9 mouse cellular contexts compared by ENCODE assay signal in the genomic region with DNA sequence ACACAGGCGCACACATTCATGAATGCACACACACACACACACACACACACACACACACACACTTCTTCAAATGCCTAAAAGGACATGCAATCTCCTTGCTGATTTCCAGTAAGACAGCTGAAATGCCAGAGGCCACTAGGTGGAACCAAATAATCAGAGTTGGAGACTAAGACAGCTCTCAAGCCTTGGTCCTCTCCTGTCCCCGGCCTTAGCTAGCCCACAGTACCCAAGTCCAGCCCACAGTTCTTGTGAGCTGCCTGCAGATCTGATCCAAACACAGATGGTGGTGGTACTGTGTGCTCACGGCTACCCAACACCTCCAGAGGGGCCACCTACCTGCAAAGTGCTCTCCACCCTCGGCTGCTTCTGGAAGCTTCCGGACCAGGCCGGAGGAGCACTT. TPM values are rescaled to one million over a fixed set of nuclear protein-coding genes. Genes with fewer than 3 reads are reported as not detected.
DNase-seq lines count a peak whose midpoint lies in the region; ATAC-seq and TF ChIP-seq lines count a peak whose summit lies in the region.
"Had no signal": no experiment of that assay in that cellular context is flagged by ENCODE, and none has a peak within 500 bp of the region (broad histone marks: within the 10 kb centered on the region; RNA-seq: fewer than 3 reads in every experiment).

No protein-coding gene starts in this region.

- 49% methylated on average over 6 of the region's 6 CpGs for WGBS in cerebellum, adult 2 months
- WGBS in liver, adult 2 months, result 57% methylated on average over 6 of the region's 6 CpGs
- WGBS in neural tube, embryonic 13.5 days, result 58% methylated on average over 6 of the region's 6 CpGs

- intact Hi-C loops in gastrocnemius, adult 2 months (cut with DNase I), result loop anchor here (1.0 kb wide), 2 partner anchors 87 to 196 kb away; no protein-coding TSS in a partner anchor

- no peaks in the 10 kb centered on the region for H3K9me3 ChIP-seq in neural tube, embryonic 13.5 days
- H3K9me3 ChIP-seq: limb, embryonic 15.5 days had no signal

- no peaks in the 10 kb centered on the region for H3K79me2 ChIP-seq in liver, adult 2 months (ENCODE audit: control insufficient read depth, insufficient read depth, low read length)

- no peak overlapping the region for H3K27ac ChIP-seq in cerebellum, adult 2 months (ENCODE audit: insufficient read depth, low read length)
- no peak overlapping the region for H3K27ac ChIP-seq in gastrocnemius, adult 2 months
- H3K27ac ChIP-seq in liver, adult 2 months (replicated peaks; ENCODE audit: insufficient read depth, low read depth, low read length), result no peak overlapping the region
- H3K27ac ChIP-seq in neural tube, embryonic 13.5 days (replicated peaks), result no peak overlapping the region
- H3K27ac ChIP-seq: limb, embryonic 15.5 days had no signal

- H3K4me3 ChIP-seq in cerebellum, adult 2 months (replicated peaks; ENCODE audit: insufficient read depth, low read depth, low read length), result no peak overlapping the region
- no peak overlapping the region for H3K4me3 ChIP-seq in gastrocnemius, adult 2 months
- no peak overlapping the region for H3K4me3 ChIP-seq in liver, adult 2 months (ENCODE audit: insufficient read depth, low read depth, low read length)
- H3K4me3 ChIP-seq in neural tube, embryonic 13.5 days, result no peak overlapping the region
- H3K4me3 ChIP-seq: limb, embryonic 15.5 days had no signal

- no peak for TF ChIP-seq POLR2A in cerebellum, adult 2 months (IDR thresholded peaks at IDR 0.05; ENCODE audit: borderline replicate concordance, insufficient read depth, low read length)
- no peak for TF ChIP-seq POLR2A in liver, adult 2 months (IDR thresholded peaks at IDR 0.05; ENCODE audit: extremely low read depth, insufficient read depth, low read length)

- TF ChIP-seq CTCF in cerebellum, adult 2 months (IDR thresholded peaks at IDR 0.05; ENCODE audit: borderline replicate concordance, insufficient read depth, low read depth, low read length), result peak; percentile 77
- TF ChIP-seq CTCF in gastrocnemius, adult 2 months (IDR thresholded peaks at IDR 0.05), result peak; percentile 71
- TF ChIP-seq CTCF in liver, adult 2 months (IDR thresholded peaks at IDR 0.05; ENCODE audit: low read depth, low read length), result peak; percentile 58; the same call in 1 of the 2 replicates

- H3K36me3 ChIP-seq in liver, adult 2 months (ENCODE audit: control insufficient read depth, insufficient read depth, low read length), result no peaks in the 10 kb centered on the region
- no peaks in the 10 kb centered on the region for H3K36me3 ChIP-seq in neural tube, embryonic 13.5 days
- H3K36me3 ChIP-seq: limb, embryonic 15.5 days had no signal

- no peak overlapping the region for H3K9ac ChIP-seq in liver, adult 2 months (ENCODE audit: low read depth, low read length)
- no peak overlapping the region for H3K9ac ChIP-seq in neural tube, embryonic 13.5 days
- H3K9ac ChIP-seq: limb, embryonic 15.5 days had no signal

- DNase-seq in layer of hippocampus, adult 11-12 months (ENCODE audit: low spot score), result peak; percentile 80
- DNase-seq in layer of hippocampus, postnatal 36 days, result no peak
- DNase-seq in cerebellum, adult 2 months, result peak; percentile 59 to 74
- peak; percentile 60 for DNase-seq in gastrocnemius, adult 2 months
- DNase-seq in kidney, adult 11 months, result peak; percentile 79
- peak; percentile 75 for DNase-seq in liver, adult 2 months (ENCODE audit: extremely low read depth, low read depth, low spot score)

- no peaks in the 10 kb centered on the region for H3K27me3 ChIP-seq in cerebellum, adult 2 months (ENCODE audit: control insufficient read depth, insufficient read depth, low read length)
- H3K27me3 ChIP-seq in liver, adult 2 months (ENCODE audit: control insufficient read depth, insufficient read depth, low read length), result no peaks in the 10 kb centered on the region
- H3K27me3 ChIP-seq in neural tube, embryonic 13.5 days, result no peaks in the 10 kb centered on the region
- H3K27me3 ChIP-seq: limb, embryonic 15.5 days had no signal

- peaks cover 3% of the 10 kb centered on the region; the same call in 1 of the 2 replicates for H3K4me1 ChIP-seq in cerebellum, adult 2 months (ENCODE audit: control insufficient read depth, insufficient read depth, low read length)
- peaks cover 11% of the 10 kb centered on the region for H3K4me1 ChIP-seq in liver, adult 2 months (ENCODE audit: control insufficient read depth, insufficient read depth, low read length)
- no peaks in the 10 kb centered on the region for H3K4me1 ChIP-seq in neural tube, embryonic 13.5 days (replicated peaks)

- peak; percentile 86 for ATAC-seq in neural tube, embryonic 13.5 days (ENCODE audit: low read depth)
- ATAC-seq in megakaryocyte, adult 5-6 weeks (ENCODE audit: poor library complexity, severe bottlenecking), result no peak

- H3K4me2 ChIP-seq in neural tube, embryonic 13.5 days, result no peak overlapping the region
- H3K4me2 ChIP-seq: limb, embryonic 15.5 days had no signal

RNA-seq across cellular contexts. Expression of gene Gpr37l1, which starts 4.5 kb away (rescaled TPM):
- 100 to 1,000 TPM; 188 to 199 TPM for total RNA-seq in layer of hippocampus, postnatal 36 days (2021)
- polyA plus RNA-seq in cerebellum, adult 2 months (2012; rRNA removed), result 555 and 600 TPM in 2 replicates
- total RNA-seq in gastrocnemius, adult 2 months (2021), result under 1 TPM; 0.38 to 0.56 TPM
- total RNA-seq in liver, adult 2 months (2014; rRNA removed), result 0.07 TPM in 1 of 2 replicates, not detected in the other
- 0.04 TPM in 1 of 2 replicates, not detected in the other for polyA plus RNA-seq in liver, adult 2 months (2012; rRNA removed)
- polyA plus RNA-seq in neural tube, embryonic 13.5 days (2015; fragmentation: Nextera tagmentation; extraction: Ambion mirVana), result 0.63 and 0.76 TPM in 2 replicates
- not detected in 2 replicates for total RNA-seq in megakaryocyte, adult 5-6 weeks (2015)
- not detected in 2 replicates for total RNA-seq in megakaryocyte, adult 5-6 weeks (2017)
- polyA plus RNA-seq: limb, embryonic 15.5 days had no signal

RNA-seq across cellular contexts. Expression of gene Arl8a, which starts 25.4 kb away (rescaled TPM):
- total RNA-seq in layer of hippocampus, postnatal 36 days (2021), result 100 to 1,000 TPM; 251 to 253 TPM
- 285 and 297 TPM in 2 replicates for polyA plus RNA-seq in cerebellum, adult 2 months (2012; rRNA removed)
- total RNA-seq in gastrocnemius, adult 2 months (2021), result 10 to 100 TPM; 16.5 to 17.8 TPM
- total RNA-seq in liver, adult 2 months (2014; rRNA removed), result 3.2 and 5.4 TPM in 2 replicates
- 13.1 and 15.2 TPM in 2 replicates for polyA plus RNA-seq in liver, adult 2 months (2012; rRNA removed)
- polyA plus RNA-seq in neural tube, embryonic 13.5 days (2015; fragmentation: Nextera tagmentation; extraction: Ambion mirVana), result 331 and 336 TPM in 2 replicates
- total RNA-seq in megakaryocyte, adult 5-6 weeks (2015), result 83.3 and 93.2 TPM in 2 replicates
- 37.1 and 49.1 TPM in 2 replicates for total RNA-seq in megakaryocyte, adult 5-6 weeks (2017)

RNA-seq across cellular contexts. Expression of gene Ptpn7, which starts 39.5 kb away (rescaled TPM):
- not detected for total RNA-seq in layer of hippocampus, postnatal 36 days (2021)
- 0.25 and 0.29 TPM in 2 replicates for polyA plus RNA-seq in cerebellum, adult 2 months (2012; rRNA removed)
- total RNA-seq in gastrocnemius, adult 2 months (2021), result under 1 TPM in 1 of 2 experiments, not detected in 1; 0.17 TPM
- 0.28 and 0.54 TPM in 2 replicates for total RNA-seq in liver, adult 2 months (2014; rRNA removed)
- polyA plus RNA-seq in liver, adult 2 months (2012; rRNA removed), result 0.44 and 1.4 TPM in 2 replicates
- polyA plus RNA-seq in neural tube, embryonic 13.5 days (2015; fragmentation: Nextera tagmentation; extraction: Ambion mirVana), result 0.59 and 1.1 TPM in 2 replicates
- 25.5 and 29.5 TPM in 2 replicates for total RNA-seq in megakaryocyte, adult 5-6 weeks (2015)
- 49.7 and 54.2 TPM in 2 replicates for total RNA-seq in megakaryocyte, adult 5-6 weeks (2017)

Comparison
In these comparisons a context has a peak if more than half of its experiments do, and no peak if none do; other contexts are left out.
1. DNase-seq: peak in layer of hippocampus, adult 11-12 months (single experiment), cerebellum, adult 2 months (2 of 2), gastrocnemius, adult 2 months (single experiment), kidney, adult 11 months (single experiment) and liver, adult 2 months (single experiment); none in layer of hippocampus, postnatal 36 days (0 of 2).
2. RNA of gene Gpr37l1, which starts 4.5 kb away (total RNA-seq): 188 to 199 TPM in layer of hippocampus, postnatal 36 days; 0.38 to 0.56 TPM in gastrocnemius, adult 2 months, 0.07 TPM in liver, adult 2 months and not detected in megakaryocyte, adult 5-6 weeks; every median in the first group is over 100 times any median in the second.
3. RNA of gene Ptpn7, which starts 39.5 kb away (total RNA-seq): 25.5 to 54.2 TPM in megakaryocyte, adult 5-6 weeks; 0.28 to 0.54 TPM in liver, adult 2 months, 0.17 TPM in gastrocnemius, adult 2 months and not detected in layer of hippocampus, postnatal 36 days; every median in the first group is over 10 times any median in the second.
4. Peak in every context shown above with its lines, with median percentiles within 50 percentile points of each other: CTCF ChIP-seq.